Mouse (Mus musculus) cerebellum, postnatal 4 days (tissue): ENCODE data around the gene Mtch1.
"Not testable (repeated sequence)": the region's sequence is repeated elsewhere in the genome, so short reads cannot be mapped to it uniquely, and the experiment has no call there.

Experiments
- DNase-seq, 2 experiments: peaks; one replicate each; pipeline ENCODE4 v3.0.0; 2022; ENCODE audit warnings: low spot score in 2 of 2, mixed read lengths in 1 of 2

Gene Mtch1

DNA sequence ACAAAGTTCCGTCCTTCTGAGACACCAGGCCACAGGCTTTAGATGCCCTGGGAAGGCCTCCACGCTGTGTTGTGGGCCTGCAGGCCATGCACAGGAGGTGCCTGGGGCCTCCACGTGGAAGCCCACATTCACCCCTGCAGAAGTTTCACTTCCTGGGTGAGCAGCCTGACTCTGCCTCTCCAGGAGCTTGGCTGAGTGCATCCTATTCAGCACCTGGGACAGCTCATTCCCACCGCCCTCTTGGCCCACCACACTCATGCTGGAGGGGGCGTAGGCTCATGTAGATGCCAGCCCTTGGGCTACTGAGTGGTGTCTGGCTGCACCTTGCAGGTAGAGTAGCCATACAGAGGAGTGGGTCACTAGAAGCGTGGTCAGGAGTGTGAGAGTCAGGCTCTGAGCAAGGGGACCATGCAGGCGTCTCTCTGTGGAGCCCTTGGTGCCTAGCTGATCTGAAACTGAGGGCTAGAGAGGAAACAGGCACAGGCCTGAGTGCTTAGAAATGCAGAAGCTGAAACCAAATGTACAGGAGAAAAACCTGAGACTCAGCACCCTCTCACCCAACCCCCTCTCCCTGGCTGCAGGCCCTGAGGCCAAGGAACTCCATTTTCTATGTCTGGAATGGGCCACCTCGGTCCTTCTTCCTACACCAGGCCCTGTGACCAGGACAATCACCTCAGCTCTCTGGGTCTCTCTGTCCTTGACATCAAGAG, 14.4 kb upstream of the Mtch1 start:
- no peak for DNase-seq

DNA sequence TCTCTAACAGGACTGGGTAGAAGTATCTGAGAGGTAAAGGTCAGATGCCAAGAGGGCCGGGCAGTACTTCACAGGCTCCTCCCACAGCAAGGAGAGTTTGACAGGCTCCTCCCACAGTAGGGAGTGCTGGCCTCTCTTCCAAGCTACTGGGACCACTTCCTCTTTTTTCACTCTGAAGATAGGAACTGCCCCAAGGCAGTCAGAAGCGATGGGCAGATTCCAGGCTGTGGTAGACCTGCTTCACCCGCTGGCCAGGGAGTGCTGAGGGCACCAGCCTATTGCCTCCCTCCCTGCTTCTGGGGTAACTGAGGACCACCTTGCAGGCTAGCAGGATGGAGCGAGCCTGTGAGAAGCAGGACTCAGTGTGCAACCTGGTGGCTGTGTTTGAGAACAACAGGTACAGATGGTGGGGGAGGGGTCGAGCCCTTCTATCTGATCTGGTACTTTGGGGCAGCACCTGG, 13.1 kb upstream of the Mtch1 start, which contains the start of gene Fgd2:
Fgd2 (plus strand) TSS at position 154 of the 461 bp plus-strand sequence.
- DNase-seq: no peak

GRCm38 (mm10) chr17:29358928-29359327, 11.2 kb upstream of the Mtch1 start:
- no peak for DNase-seq

DNA sequence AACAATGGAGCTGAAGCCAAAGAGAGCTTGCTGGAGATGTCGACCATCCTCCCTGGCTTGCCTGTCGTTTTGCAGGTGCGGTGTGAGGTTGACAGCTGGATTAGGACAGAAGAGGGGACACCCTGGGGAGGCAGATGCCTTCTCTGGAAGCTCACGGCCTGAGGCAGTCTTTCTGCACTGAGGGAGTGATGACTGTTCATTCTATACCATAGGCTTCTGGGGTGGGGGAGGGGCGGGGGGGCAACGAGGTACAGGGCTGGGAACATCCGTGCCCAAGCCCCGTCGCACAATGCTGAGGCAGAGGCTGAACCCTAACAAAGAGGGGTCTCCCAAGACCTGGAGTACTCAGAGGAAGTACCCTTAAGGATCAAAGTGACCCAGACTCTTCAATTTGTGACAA, 9.1 kb upstream of the Mtch1 start:
- DNase-seq: no peak

GRCm38 (mm10) chr17:29356479-29356856, 8.7 kb upstream of the Mtch1 start:
- peak; percentile 65 to 85 for DNase-seq

DNA sequence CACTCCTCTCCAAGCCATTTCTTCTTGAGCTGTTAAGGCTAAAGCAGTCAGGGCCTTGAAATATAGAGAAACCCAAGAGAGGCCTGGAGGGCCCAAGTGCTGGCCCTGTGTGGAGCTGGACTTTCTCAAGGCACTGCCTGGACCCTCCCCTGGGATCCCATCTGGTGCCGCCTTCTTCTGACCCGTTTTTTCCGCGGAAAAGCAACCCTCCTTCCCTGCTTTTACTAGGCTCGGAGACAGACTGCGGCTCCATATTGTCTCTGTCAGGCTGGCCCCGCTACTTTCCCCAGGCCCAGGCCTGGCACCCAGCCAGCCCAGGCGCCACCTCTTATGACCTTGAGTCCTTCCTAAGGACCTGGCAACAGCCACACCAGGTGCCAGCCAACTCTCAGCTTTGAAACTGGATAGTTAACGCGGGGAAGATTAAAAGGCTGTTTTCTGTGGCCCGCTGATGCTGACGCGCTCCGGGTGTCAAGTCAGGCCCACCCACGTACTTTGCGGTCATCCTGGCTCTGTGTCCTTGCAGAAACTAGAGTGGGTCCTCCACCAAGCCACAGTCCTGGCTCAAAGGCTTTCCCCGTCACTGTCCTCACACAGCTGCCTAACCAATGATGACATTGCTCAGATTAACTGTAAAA, 8.2 kb upstream of the Mtch1 start:
- peak; percentile 47 to 77 for DNase-seq

DNA sequence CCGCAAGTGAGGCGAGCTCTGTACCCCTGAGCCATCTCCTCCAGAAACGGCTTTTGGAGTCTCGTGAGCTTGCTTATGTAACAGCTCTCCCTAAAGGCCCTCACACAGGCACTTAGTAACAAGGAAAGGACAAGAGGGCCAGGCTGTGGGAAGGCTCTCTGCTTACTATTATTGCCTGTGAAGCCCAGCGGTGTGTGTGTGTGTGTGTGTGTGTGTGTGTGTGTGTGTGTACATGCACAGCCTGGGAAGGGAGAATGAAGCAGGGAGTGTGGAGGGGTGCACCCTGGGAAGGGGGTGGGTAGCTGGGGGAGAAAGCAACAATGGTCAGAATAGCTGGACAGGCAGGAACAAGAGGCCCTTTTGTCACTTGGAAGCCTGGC, 7.7 kb upstream of the Mtch1 start:
- peak in 1 of 2 experiments; percentile 26 for DNase-seq

DNA sequence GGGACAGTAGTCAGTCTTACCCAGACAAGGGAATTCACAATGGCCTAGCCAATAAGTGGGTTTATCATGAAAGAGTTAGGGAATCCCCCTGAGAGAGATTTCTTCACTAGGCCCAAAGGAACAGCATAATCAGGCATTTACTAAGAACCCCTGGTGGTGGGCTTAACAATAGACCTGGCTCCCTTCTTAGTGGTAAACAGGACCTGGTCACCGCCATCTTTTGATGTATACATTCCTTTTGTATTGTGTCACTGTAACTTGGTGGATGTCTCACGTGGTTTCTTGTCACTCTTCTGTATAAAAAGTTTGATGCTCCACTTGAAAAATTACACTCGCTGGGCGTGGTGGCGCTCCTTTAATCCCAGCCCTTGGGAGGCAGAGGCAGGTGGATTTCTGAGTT, 3.3 kb upstream of the Mtch1 start:
- DNase-seq: not testable (repeated sequence)

DNA sequence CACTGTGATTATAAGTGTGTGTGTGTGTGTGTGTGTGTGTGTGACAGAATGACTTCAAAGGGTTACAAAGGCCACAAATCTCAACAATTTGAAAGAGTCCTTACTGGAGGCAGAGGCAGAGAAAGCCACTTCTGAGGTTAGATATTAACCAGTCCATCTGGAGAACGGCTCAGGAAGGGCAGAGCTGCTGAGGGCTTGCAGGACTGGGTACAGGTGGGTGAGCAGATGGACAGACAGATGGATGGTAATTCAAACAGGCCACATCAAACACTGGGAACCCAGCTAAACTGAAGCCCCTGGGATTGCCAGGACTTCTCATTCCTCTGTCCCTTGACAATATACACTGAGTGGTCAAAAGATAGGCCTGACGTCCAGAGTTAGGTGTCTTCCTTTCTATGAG, 1.3 kb upstream of the Mtch1 start:
- no peak for DNase-seq

DNA sequence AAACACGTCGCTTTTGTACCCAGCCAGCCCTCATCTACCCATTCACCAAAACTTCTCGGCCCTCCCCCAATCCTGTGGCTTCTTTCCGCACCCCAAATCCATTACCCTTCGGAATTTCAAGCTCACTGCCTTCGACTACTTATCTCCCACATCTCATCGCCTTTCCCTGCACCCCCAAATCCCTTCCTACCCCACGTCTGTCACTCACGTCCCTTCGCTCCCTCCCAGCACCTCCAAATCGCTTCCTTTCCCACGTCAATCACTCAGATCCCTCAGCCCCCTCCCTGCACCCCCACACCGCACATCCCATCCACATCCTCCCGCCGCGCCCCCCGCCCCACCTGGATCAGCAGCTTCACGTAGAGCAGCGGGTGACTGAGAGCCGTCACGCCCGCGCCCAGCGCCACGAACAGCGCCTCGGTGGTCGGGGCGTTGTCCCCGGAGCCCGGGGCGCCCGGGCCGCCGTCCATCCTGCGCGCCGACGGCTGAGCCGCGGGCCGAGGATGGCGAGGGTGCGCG, 549 bp downstream of the Mtch1 start:
- peak; percentile 36 to 54 for DNase-seq

DNA sequence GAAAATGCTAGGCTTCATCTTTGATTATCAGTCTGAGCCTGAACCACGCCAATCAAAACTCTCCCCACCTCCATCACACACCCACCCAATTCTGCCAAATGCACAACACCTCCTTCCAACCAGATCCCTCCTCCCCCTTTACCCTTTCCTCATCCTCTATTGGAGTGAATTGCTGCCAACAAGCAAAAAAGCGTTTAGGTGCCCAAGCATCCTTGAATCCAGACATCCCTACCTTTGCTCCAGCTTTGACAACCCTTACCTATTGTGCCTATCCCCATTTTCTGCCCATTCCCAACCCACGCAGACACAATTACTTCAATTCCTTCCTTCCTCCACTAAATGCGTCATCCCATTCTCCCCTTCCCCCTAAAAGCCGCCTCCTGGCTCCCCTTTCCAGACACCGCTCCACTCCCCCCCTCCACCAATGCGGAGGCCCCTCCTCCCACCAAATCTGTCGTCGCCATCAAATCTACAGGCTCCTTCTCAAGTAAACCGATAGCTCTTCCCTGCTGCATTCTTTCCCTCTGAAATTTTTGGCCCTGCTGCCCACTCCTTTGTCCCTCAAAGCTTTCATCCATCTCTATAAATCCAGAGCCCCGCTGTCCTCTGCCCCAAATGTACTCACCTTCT, 1.1 kb downstream of the Mtch1 start:
- peak; percentile 19 to 39 for DNase-seq

DNA sequence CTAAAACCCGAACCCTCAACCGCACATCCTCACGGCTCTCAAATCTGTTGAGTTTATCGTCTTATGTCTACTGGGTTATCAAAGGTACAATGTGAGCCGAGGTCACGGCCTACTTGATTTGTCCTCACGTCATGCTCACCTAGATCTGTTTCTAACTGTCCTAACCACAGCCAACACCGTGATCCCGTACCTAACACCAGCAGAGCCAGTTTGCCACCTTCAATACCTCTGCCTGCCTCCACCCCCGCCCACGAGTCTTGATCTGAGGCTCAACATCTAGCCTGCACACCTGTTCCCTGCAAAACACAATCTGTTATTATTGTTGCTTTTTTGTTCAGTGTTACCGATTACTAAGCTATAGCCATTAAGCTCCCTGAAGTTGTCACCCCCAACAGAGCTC, 2.5 kb downstream of the Mtch1 start:
- DNase-seq: no peak

- DNase-seq: no peak
Measured at GRCm38 (mm10) chr17:29343241-29343640, 4.5 kb downstream of the Mtch1 start.

GRCm38 (mm10) chr17:29342010-29342910, 5.5 kb downstream of the Mtch1 start:
- DNase-seq: no peak

DNA sequence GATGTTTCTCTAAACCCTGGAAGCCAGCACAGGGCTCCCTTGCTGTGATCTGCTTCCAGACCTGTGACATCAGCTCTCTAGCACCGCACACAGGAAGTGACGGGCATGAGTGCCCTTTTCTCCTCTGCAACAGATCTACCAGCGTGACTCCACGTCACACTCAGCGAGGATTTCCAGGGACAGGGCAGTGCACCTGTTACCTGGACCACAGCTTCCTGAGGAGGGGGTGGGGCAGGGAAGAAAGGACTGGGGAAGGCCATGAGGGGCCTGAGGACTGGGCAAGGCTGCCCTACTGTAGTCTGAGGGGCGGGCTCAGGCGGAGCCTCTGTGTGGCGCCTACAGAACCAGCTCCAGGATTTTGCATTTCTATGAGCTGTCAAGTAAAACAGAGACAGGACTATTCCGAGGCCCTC, 6.1 kb downstream of the Mtch1 start:
- no peak for DNase-seq

DNA sequence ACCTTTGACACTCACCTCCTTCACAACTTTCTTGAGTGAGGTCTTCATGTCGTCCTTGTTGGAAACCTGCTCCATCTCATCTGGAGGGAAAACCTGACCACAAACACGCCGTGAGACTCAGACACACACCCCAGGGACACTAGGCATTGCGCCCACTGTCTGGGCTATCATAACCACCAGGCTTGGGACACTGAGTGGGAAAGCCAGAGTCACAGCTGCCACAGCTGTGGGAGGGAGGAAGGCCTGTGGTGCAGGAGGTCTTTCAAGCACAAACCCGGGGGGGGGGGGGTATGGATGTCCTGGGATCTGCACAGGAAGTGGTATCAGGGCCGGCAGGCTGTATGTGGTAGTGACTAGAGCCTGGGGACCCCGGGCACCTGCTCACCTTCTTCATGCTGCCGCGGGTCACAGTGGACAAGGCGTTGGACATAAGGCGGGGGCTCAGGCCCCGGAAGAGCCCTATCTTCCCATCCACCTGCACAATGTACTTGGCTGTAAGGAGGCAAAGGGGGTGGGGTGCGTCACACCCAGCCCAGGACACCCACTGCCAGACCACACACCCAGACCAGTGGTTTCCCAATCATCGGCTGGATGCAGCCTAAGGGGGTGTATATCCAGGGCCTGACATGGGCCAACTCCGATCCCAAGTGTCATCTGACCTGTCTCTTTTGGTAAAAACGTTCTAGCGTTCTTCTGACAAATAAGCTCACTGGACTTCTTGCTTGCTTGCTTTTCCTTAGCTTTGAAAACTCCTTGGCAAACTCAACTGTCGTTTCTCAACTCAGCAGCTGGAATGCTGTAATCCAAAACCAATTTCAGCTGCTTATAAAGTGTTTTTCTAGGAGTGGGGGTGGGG, 7.1 kb downstream of the Mtch1 start:
- DNase-seq: no peak

DNA sequence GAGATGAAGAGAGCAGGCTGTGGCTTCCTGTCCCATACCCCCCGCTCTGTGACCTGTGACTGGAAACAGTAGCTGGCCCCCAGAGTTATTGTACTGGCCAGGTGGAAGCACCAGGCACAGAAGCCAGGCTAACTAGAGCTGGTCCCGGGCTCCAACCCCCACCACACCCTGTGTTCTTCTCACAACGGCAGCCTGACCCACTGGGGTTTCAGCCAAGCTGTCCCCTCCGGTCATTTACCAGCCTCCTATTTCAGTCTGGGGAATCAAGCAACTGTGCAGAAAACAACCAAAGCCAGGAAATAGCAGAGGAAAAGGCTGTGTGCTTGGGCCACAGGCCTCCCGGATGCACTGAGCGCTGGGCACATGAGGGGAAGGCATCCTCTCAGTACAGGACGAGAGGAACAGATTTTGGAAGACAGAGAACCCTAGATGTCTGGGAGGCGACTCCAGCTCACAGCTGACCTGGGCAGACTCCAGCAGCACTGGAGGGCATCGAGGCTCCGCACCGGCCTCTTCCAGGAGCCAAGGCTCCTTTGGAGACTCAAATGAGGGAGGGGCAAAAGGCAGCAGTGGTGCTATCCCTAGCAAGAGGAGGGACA, 8.5 kb downstream of the Mtch1 start:
- DNase-seq: no peak

GRCm38 (mm10) chr17:29337979-29338823, 9.5 kb downstream of the Mtch1 start:
- DNase-seq: peak in 1 of 2 experiments; percentile 51

DNA sequence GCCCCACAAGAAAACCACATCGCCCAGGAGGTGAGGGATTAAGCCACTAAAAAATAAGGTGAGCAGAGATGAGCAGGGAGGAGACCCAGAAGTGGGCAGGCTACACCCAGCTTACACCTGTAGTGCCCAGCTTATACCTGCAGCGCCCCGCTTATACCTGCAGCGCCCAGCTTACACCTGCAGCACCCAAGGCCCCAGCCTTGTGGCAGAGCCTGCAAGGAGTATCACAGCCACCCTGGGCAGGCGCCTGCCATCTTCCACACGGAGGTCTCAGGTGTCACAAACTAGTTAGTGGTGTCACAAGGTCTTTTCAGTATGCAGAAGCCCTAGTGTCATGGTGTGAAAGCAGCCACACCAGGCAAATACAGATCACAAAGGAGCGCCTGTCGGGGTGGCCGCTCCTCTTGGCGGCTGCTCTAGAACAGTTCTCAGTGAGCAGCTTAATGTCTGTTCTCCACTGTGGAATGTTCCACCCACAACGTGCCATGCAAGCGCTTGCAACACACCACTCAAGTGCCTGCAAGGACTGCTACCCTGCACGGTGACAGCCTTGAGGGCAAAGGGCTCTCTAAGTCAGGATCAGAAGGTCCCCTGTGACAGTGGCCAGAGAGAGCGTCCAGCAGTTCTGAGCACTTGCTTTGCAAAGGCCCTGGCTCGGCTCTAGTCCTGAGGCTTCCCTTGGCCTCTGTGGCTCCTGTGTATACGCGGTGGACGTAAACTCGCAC, 11.3 kb downstream of the Mtch1 start:
- DNase-seq: no peak
